Mouse (Mus musculus) G1E (cell line): ENCODE data around the gene Lrmda.

ENCODE experiments used
- CTCF ChIP-seq: IDR thresholded peaks from 2 replicates; pipeline ENCODE4 v1.5.1; 2012; ENCODE audit warnings: low read depth, low read length, inconsistent platforms, mixed read lengths
- POLR2AphosphoS5 ChIP-seq: IDR thresholded peaks from 2 replicates; pipeline ENCODE4 v1.6.1; 2012; ENCODE audit warnings: low read depth, low read length, inconsistent platforms; ENCODE audit not compliant: insufficient replicate concordance

- TF ChIP-seq POLR2AphosphoS5 (no peak), CTCF (no peak)
Observed at GRCm38 (mm10) chr14:22700690-22701089, 681.2 kb downstream of the Lrmda start.
